Mouse (Mus musculus): Measurements from ENCODE around the gene Gm49366. TPM values are rescaled to one million over a fixed set of nuclear protein-coding genes. Genes with fewer than 3 reads are reported as not detected.
"Not testable (repeated sequence)": the region's sequence is repeated elsewhere in the genome, so short reads cannot be mapped to it uniquely, and the experiment has no call there.

Gm49366 gene
- polyA plus RNA-seq, 1 experiment: not detected

GRCm38 (mm10) chr12:84032854-84033253 is 5.9 kb upstream of the Gm49366 start:
- DNase-seq (ENCODE audit: low spot score): no peak

DNA sequence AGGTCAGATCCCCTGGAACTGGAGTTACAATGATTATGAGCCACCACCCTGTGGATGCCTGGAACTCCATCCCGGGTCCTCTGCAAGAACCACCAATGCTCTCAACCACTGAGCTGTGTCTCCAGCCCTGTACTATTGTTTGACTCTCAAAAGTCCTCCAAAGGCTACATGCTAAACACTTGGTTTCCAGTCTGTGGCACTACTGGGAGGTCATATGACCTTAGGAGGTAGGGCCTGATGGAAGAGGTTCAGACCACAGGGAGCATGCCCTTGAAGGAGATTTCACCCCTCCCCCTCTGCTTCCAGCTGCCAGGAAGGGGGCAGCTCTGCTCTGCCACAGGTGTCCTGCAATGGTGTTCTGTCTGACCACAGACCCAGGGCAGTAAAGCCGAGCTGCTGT is 5.4 kb upstream of the Gm49366 start:
- DNase-seq (ENCODE audit: low spot score): not testable (repeated sequence)

GRCm38 (mm10) chr12:84034108-84034507 is 4.6 kb upstream of the Gm49366 start:
- DNase-seq (ENCODE audit: low spot score): no peak

DNA sequence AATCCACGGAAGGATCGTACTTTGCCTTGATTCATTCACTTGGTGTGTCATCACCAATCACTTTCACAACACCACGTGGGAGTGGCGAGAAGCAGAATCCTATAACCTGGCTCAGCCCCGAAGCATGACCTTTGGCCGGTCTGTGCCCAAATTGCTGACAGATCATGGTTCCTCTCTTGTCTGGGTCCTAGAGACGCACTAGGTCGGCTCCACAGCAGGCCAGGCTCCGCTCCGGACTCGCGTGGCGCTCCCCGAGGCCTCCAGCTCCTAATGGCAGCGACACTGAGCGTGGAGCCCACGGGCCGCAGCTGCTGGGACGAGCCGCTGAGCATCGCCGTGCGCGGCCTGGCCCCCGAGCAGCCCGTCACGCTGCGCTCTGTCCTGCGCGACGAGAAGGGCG is 494 bp upstream of the Gm49366 start, which contains the start of gene Acot4:
Gene Acot4, plus strand, starts transcription at position 139 of the 400 bp plus-strand sequence.
- DNase-seq (ENCODE audit: low spot score): not testable (repeated sequence)

GRCm38 (mm10) chr12:84042248-84042647 is 3.5 kb downstream of the Gm49366 start:
- no peak for DNase-seq (ENCODE audit: low spot score)

- DNase-seq (ENCODE audit: low spot score): no peak
Measured at GRCm38 (mm10) chr12:84044045-84044444, 5.3 kb downstream of the Gm49366 start.

DNA sequence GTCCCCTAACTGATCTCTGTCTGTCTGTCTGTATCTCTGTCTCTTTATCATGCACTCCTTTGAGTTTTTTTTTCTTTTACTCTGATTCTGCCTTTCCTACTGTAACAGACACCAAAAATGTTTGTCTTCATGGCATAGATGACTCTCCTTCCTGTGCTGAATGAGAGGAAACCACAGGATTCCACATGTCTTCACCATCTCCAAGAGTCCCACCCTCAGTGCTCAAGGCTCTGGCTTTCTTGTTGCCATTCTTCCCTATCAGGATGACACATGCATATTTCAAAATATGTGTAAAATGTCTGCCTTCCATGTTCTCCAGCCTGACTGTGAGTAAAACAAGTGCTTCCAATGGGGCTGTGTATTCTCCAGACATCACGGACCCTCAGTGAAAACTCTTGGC is 8.2 kb downstream of the Gm49366 start:
- no peak for DNase-seq (ENCODE audit: low spot score)

GRCm38 (mm10) chr12:84050744-84051143 is 12.0 kb downstream of the Gm49366 start:
- not testable (repeated sequence) for DNase-seq (ENCODE audit: low spot score)

DNA sequence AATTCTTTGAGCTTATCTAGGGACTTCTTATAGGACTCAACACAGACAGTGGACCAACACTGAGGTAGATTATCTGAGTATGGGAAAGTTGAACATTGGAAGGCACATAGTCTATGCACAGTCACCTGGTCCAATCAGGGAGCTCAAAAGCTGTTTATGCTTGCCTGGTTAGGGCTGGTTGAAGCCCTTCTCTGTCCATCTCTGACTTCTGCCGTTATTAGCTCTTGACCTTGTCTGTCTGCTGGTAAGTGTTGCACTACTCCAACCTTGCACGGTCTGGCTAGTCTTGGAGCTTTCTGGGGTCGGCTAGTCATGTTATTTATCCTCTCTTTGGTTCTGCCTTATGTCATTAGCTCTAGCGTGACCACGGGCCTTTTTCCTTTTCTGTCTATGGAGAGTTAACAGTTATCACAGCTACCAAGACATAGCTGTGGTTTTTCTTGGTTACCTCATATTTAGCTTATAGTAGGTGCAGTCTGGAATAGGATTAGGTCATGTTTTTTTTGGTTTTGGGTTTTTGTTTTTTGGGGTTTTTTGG is 13.3 kb downstream of the Gm49366 start, which contains the start of gene Acot3:
Gene Acot3, plus strand, starts transcription at position 208 of the 538 bp plus-strand sequence.
- no peak for DNase-seq (ENCODE audit: low spot score)

GRCm38 (mm10) chr12:84052609-84053008 is 13.9 kb downstream of the Gm49366 start:
- DNase-seq (ENCODE audit: low spot score): no peak

DNA sequence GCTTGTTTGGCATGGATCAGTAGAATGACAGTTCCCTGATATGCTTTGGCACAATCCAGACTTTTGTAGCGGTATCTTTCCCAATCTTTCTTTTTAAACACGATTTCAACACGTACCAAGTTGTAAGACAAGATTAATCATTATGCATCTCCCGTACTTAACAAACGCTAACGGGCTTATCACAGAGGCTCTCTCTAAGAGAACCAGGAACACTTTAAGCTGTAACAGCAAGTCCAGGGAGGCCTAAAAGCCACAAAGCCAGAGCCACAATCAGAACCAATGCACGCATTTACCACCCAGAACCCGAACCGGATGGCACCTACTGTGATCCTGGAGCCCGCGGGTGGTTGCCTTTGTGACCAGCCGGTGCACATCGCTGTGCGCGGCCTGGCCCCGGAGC is 14.4 kb downstream of the Gm49366 start:
- no peak for DNase-seq (ENCODE audit: low spot score)

DNA sequence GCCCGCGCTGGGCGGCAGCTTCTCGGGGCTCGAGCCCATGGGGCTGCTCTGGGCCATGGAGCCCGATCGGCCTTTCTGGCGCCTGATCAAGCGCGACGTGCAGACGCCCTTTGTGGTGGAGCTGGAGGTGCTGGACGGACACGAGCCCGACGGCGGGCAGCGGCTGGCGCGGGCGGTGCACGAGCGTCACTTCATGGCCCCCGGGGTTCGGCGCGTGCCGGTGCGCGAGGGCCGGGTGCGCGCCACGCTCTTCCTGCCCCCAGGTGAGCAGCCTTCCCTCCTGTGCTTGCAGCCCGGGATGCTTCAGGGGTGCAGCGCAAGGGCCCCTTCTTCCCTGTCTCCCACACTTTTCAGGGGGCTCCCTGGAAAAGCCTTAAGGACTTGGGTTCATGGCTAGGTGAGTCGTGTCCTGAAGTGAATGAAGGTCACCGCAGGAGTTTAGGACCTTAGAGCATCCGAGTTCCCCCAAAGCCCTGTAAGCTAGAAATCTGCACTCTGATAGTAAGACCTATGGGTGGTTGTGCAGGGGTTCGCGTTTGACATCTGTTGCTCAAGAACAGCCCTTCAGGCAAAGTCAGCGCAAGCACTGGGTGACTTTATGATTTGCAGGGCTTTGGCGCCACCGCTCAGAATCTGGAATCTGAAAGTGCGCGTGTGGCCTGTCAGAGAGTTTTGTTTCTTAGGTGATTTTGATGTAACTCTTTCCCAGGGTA is 15.1 kb downstream of the Gm49366 start:
- no peak for DNase-seq (ENCODE audit: low spot score)

- DNase-seq (ENCODE audit: low spot score): no peak
Measured at GRCm38 (mm10) chr12:84060946-84061345, 22.2 kb downstream of the Gm49366 start.

DNA sequence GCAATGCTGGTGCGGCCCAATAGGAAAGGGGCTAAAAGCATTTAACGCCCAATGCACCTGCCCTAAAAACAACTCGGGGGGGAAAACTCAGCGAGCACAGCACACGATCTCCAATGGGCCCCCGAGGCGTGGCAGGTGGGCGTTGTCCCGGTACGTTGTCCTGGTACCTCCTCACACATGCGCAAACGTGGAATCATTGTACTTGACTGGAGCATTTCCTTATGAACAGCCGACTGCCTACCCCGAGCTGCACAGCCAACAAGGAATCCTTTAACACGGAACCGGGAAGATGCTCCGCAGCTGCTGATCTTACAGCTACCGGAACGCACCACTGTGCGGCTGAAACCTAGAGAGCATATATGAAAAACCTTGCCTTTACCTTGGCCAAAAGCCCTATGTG is 23.6 kb downstream of the Gm49366 start:
- DNase-seq (ENCODE audit: low spot score): no peak

GRCm38 (mm10) chr12:84063228-84063627 is 24.5 kb downstream of the Gm49366 start:
- DNase-seq (ENCODE audit: low spot score): no peak

GRCm38 (mm10) chr12:84063833-84064232 is 25.1 kb downstream of the Gm49366 start:
- DNase-seq (ENCODE audit: low spot score): no peak

DNA sequence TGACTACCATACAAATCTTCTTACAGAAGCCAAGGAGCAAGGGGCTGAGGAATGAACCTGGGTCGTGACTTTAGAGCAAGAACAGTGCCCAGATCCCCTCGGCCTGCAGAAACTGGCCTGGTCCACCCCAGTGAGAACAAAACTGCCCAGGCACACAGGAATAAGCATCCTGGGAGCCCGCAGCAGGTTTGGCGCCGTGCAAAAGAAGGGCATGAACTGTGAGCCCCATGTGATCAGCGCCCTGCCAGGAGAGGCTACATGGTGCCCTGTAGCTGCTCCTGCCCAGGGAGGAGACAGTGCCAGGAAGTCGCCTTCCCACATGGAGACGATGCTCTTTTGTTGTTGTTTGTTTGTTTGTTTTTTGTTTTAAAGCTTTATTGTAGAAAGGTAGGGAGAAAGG is 25.9 kb downstream of the Gm49366 start:
- DNase-seq (ENCODE audit: low spot score): no peak

- no peak for DNase-seq (ENCODE audit: low spot score)
Measured at GRCm38 (mm10) chr12:84067752-84068151, 29.0 kb downstream of the Gm49366 start.

DNA sequence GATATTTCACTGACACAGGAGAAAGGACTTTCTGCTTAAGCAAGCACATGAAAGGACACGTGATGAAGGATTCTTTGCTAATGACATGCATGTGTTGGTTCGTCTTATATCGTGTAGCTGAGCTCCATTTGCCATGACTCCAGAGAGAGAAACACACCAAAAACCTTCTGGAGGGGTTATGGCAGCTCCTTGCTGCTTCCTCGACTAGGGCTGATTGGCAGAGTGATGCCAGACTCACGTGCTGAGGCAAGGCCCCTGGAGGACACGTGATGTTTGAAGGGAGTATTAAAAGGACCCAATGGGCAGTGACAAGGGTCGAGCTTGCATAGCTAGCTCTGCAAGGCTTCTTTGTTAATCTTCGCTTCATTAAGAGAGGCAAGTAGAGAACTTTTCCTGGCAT is 29.6 kb downstream of the Gm49366 start:
- no peak for DNase-seq (ENCODE audit: low spot score)

DNA sequence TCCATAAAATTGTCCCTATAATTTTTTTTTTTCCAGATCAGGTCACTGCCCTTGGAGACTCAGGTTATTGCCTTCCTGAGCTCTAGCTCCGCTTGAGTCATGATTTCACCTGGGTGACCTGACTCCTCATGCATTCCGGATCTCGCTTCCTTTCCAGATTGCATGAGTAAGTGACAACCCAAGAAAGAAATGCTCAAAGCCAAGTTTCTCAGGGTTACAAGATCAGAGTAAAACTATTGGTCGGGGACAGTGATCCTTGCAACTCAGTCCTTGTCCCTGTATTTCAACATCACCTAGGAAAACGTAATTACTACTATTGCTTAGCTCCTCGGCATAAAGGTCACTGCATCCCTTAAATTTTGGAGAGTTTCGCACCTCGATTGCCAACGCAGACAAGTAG is 30.3 kb downstream of the Gm49366 start, which contains the start of gene Acot5:
Gene Acot5, plus strand, starts transcription at position 340 of the 400 bp plus-strand sequence.
- DNase-seq (ENCODE audit: low spot score): no peak

DNA sequence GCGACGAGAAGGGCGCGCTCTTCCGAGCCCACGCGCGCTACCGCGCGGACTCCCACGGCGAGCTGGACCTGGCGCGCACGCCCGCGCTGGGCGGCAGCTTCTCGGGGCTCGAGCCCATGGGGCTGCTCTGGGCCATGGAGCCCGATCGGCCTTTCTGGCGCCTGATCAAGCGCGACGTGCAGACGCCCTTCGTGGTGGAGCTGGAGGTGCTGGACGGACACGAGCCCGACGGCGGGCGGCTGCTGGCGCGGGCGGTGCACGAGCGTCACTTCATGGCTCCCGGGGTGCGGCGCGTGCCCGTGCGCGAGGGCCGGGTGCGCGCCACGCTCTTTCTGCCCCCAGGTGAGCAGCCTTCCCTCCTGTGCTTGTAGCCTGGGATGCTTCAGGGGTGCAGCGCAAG is 30.8 kb downstream of the Gm49366 start:
- DNase-seq (ENCODE audit: low spot score): peak; percentile 30

- DNase-seq (ENCODE audit: low spot score): no peak
Measured at GRCm38 (mm10) chr12:84071696-84072095, 33.0 kb downstream of the Gm49366 start.

DNA sequence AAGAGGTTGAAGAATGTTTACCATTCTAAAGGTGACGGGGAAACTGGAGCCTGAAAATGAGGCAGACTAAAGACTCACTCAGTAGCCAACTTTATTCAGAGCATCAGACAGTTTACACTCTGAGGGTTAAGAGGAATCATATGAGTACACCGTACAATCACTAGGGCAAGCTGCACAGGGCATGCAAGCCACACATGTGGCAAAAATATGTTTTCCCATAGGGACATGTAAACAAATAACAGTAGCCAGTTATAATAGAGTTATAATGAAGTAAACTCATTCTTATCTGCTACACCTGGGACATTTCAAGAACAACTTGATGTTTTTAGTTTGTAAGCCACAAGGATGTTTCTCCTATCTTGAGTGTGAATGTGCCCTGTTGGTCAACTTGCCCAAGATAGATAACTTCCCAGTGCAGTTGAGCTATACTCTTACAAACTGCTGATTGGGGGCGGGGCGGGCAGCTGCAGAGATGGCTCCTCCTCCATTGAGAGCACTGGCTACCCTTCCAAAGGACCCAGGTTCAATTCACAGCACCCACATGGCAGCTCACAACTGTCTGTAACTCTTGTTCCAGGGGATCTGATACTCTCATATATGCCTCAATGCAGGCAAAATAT is 38.7 kb downstream of the Gm49366 start:
- DNase-seq (ENCODE audit: low spot score): no peak
